Mouse (Mus musculus) monocyte, adult 59 days (primary cell): Measurements from ENCODE around the gene Tm2d1. TPM values are rescaled to one million over a fixed set of nuclear protein-coding genes. Genes with fewer than 3 reads are reported as not detected.

ENCODE experiments used
- total RNA-seq, 2 experiments: library from RNA; stranded (reverse); gene quantifications; one replicate each; pipeline ENCODE4 v1.2.4; 2023

Tm2d1 gene
- total RNA-seq, result 10 to 100 TPM; 22.6 to 26.5 TPM

GRCm38 (mm10) chr4:98382716-98383424, at the start of gene Tm2d1:
Gene Tm2d1, minus strand, starts transcription at chr4:98383306.

DNA sequence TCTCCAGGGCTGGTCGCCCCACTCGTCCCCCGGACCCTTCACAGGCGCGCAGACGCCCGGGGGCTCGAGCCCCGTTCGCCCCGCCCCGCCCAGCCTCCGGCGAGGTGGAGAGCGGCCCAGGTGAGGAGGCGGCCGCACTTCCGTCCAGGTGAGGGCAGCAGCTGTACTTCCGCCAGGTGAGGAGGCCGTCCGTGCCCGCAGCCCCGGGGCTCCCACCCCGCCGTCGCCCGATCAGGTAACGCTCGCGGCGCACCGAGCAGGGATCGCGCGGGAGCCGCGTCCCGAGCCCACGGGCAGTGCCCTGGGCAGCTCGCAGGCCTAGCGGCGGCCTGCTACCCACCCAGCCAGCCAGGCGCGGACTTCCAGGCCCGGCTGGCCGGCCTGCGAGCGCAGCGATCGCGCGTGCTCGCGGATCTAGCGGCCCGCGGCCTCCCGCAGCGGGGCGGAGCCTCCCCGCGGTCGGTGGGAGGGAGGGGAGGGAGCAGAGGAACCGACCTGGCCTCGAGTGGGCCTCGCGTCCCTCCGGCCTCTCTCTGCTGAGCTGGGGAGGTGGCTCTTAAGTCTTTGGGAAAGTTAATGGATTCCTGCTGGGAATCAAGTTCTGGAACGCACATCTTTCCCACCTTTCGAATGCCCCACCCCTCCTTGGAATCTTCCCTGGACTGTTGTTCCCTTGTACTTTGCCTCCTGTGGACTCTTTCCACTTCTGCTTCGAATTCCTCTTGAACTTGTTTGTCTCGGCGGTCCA, 12.8 kb upstream of the Tm2d1 start, which contains the start of gene Patj:
Gene Patj, plus strand, starts transcription at position 96 of the 748 bp plus-strand sequence.

Other genes starting within 250 kb of the Tm2d1 start
- 1 to 10 TPM; 2.8 to 3.9 TPM for gene Patj, start 12.5 kb upstream of the Tm2d1 start, total RNA-seq